Mouse (Mus musculus): ENCODE measurements around the gene Cntnap3.
"Not testable (repeated sequence)": the region's sequence is repeated elsewhere in the genome, so short reads cannot be mapped to it uniquely, and the experiment has no call there.

Gene Cntnap3

DNA sequence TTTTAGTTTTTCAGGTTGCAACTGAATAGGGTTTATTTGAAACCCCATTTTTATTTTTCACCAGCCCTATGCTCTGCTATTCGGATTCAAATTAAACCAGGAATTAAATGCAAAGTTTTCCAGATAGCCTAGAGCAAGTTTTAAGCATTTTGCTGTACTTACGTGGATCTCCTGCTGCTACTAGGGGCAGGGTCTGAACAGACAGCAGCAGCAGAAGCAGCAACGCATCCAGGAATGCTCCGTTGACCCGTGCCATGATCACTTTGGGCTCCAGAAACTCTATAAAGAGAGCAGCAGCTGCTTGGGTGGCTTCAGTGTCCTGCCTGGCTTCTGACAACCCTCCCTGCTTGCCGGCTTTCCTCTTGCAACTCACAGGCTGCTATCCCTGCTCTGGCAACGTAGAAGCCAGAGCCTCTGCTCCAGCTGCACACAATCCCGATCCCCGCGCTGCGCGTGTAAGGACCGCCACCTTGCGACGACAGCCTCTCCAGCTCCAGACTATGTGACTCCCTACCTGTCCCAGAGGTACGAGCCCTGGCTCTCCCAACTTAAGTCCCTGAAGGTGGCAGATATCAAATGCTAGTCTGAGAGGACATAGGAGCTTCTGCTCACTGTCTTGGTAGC lies at the start of gene Cntnap3:
Gene Cntnap3, minus strand, starts transcription at position 371 of the 624 bp plus-strand sequence.
- peak in 1 of 2 experiments; percentile 51 for DNase-seq (ENCODE audit: low spot score in 2 of 2)

DNA sequence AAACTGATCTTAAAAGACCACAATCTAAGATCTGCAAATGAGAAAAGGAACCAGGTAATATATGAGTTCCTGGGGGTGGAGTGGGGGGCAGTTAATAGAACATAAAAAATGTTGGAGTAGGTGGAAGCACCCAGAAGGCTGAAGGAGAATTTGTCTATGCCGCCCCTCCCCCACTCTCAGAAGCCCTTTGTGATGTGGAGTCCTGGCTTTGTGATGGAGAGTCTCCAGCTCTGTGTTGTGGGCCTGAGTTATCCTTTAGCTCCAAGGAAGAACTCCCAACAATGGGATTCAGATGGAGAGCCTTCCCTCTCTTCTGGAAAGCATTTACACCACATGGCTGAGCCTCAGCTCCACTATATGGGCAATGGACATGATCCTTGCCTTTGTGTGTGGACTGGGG lies 13.4 kb upstream of the Cntnap3 start, which contains the start of gene Spata31:
Gene Spata31, plus strand, starts transcription at position 216 of the 400 bp plus-strand sequence.
- DNase-seq (ENCODE audit: low spot score in 2 of 2) = no peak

- no peak for DNase-seq (ENCODE audit: low spot score in 2 of 2)
Observed at GRCm38 (mm10) chr13:64903132-64903531, 623 bp downstream of the Cntnap3 start.

DNA sequence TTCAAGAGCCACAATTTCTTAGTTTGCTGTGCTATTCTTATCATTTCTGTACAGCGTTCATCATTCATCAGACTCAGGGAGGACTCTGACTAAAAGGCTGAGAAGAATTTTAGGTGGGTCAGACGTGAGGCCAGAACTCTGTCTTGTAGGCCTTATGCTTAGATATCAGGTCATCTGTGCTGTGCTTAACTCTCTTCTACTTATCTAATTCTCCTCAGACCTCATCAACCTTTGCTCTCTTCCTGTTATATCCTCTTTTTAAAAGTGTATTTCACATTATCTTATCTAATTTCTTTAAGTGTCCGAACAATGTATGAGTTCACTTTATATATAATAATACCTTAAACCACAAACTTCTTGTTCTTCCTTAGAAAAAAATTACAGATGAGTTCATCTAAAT lies 38.4 kb downstream of the Cntnap3 start:
- DNase-seq (ENCODE audit: low spot score in 2 of 2) = no peak

- DNase-seq (ENCODE audit: low spot score in 2 of 2) = not testable (repeated sequence)
Observed at GRCm38 (mm10) chr13:64824856-64825255, 78.9 kb downstream of the Cntnap3 start.

GRCm38 (mm10) chr13:64745383-64745782 lies 158.4 kb downstream of the Cntnap3 start:
- no peak for DNase-seq (ENCODE audit: low spot score in 2 of 2)

DNA sequence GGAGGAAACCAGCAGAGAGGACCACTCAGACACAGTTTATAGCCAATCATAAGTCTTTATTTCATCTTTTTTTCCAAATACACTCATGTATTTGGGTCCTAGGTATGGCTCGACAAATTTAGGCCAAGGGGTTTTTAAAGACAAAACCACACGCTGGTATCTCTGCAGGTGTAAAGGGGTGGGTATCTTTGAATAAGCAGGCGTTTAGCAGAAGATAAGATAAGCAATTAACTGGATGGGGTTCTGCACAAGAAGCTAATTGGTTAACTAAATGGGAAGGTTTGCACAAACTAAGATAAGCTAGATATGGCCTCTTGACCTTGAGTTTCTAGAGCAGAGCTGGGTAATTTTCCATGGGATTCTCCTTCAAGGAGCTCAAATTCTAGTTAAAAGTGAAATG lies 171.5 kb downstream of the Cntnap3 start:
- DNase-seq (ENCODE audit: low spot score in 2 of 2) = no peak

DNA sequence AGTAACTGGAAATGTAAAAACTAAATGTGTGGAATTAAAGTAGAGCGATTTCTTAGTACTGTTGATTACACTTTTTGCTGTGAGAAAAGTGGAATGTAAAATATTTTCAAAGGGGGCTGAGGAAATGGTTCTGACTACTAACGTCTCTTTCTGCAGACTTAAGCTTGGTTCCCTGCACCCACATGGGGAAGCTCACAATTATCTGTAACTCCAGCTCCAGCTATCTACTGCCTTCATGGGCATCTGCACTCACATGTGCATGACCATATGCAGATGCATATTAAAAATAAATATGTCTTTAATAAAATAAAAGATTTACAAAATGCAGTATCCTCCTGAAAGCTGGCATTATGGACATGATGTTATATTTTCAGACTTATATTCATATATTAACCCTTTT lies 187.0 kb downstream of the Cntnap3 start:
- DNase-seq (ENCODE audit: low spot score in 2 of 2) = no peak

GRCm38 (mm10) chr13:64692463-64692862 lies 211.3 kb downstream of the Cntnap3 start:
- no peak for DNase-seq (ENCODE audit: low spot score in 2 of 2)
